Mouse (Mus musculus): ENCODE results near the gene Fos.

- TF ChIP-seq CTCF (IDR thresholded peaks at IDR 0.05; ENCODE audit: low read depth) (peak; percentile 77), EP300 (IDR thresholded peaks at IDR 0.05; ENCODE audit: low read depth) (no peak)
These were observed 18.5 kb downstream of the Fos start for GRCm38 (mm10) chr12:85492084-85492645.

Measured in liver, embryonic 14.5 days (tissue).